Mouse (Mus musculus) CH12.LX (cell line): ENCODE results near the gene AC134908.4. TPM values are rescaled to one million over a fixed set of nuclear protein-coding genes. Genes with fewer than 3 reads are reported as not detected.

Experiments
- DNase-seq: peaks from one replicate; pipeline ENCODE4 v3.0.0-alpha.2; 2013; ENCODE audit errors: extremely low read depth
- H3K27ac ChIP-seq: 2 replicates; pipeline ENCODE4 v1.5.1; 2012; ENCODE audit warnings: low read depth, mild to moderate bottlenecking, control low read depth, moderate library complexity; ENCODE audit not compliant: insufficient read depth
- H3K27me3 ChIP-seq: replicated peaks from 2 replicates; pipeline ENCODE3; 2012; ENCODE audit warnings: inconsistent platforms
- H3K36me3 ChIP-seq, 2 experiments: replicated peaks in 1 of 2; 2 replicates each; pipeline versions ENCODE3 to v1.6.1; 2012; ENCODE audit warnings: inconsistent platforms in 1 of 2, low read length in 1 of 2, mild to moderate bottlenecking in 1 of 2, mixed read lengths in 1 of 2, moderate library complexity in 1 of 2; ENCODE audit not compliant: control insufficient read depth in 1 of 2, insufficient read depth in 1 of 2
- H3K4me1 ChIP-seq, 2 experiments: 2 replicates each; pipeline ENCODE4 v1.6.1; 2012; ENCODE audit warnings: inconsistent platforms in 1 of 2, moderate library complexity in 1 of 2; ENCODE audit not compliant: insufficient read depth in 2 of 2, control insufficient read depth in 1 of 2
- H3K4me2 ChIP-seq: 2 replicates; pipeline ENCODE4 v1.6.1; 2012; ENCODE audit warnings: low read depth, mild to moderate bottlenecking, control low read depth; ENCODE audit not compliant: poor library complexity, insufficient read depth, severe bottlenecking
- H3K4me3 ChIP-seq, 3 experiments: fragments of 150-350 bp in 1 of 3; sonication (generic) in 1 of 3; replicated peaks in 1 of 3; 2 replicates each; pipeline versions ENCODE3 to v1.5.1; 2011 to 2012; ENCODE audit warnings: low read depth in 2 of 3, low read length in 2 of 3, mild to moderate bottlenecking in 2 of 3, moderate library complexity in 2 of 3, control low read depth in 1 of 3, improper control_type of control experiment in 1 of 3, inconsistent platforms in 1 of 3, mixed read lengths in 1 of 3; ENCODE audit not compliant: poor library complexity in 1 of 3
- H3K79me2 ChIP-seq: replicated peaks from 2 replicates; pipeline ENCODE4 v1.6.1; 2012; ENCODE audit warnings: mild to moderate bottlenecking, moderate library complexity; ENCODE audit not compliant: control insufficient read depth, poor library complexity, insufficient read depth, severe bottlenecking; ENCODE audit errors: extremely low read depth
- H3K9ac ChIP-seq: 2 replicates; pipeline ENCODE4 v1.6.1; 2012; ENCODE audit warnings: low read depth, mild to moderate bottlenecking, control low read depth, moderate library complexity; ENCODE audit not compliant: insufficient read depth
- H3K9me3 ChIP-seq: replicated peaks from 2 replicates; pipeline ENCODE3; 2012; ENCODE audit warnings: low read length, inconsistent platforms, mixed read lengths
- CHD2 ChIP-seq: IDR thresholded peaks from 2 replicates; pipeline ENCODE4 v1.6.1; 2011; ENCODE audit warnings: low read length, improper control_type of control experiment
- E2F4 ChIP-seq: IDR thresholded peaks from 2 replicates; pipeline ENCODE4 v1.6.1; 2011; ENCODE audit warnings: low read depth, low read length, improper control_type of control experiment; ENCODE audit not compliant: insufficient replicate concordance
- ELF1 ChIP-seq: IDR thresholded peaks from 2 replicates; pipeline ENCODE4 v1.6.1; 2014; ENCODE audit warnings: low read depth, mild to moderate bottlenecking, inconsistent platforms, low read length, improper control_type of control experiment
- ETS1 ChIP-seq: conservative IDR thresholded peaks from 2 replicates; pipeline ENCODE4 v1.6.1; 2012; ENCODE audit warnings: low read depth, mild to moderate bottlenecking, inconsistent platforms, low read length, improper control_type of control experiment, moderate library complexity
- HCFC1 ChIP-seq: IDR thresholded peaks from 2 replicates; pipeline ENCODE4 v1.6.1; 2012; ENCODE audit warnings: low read depth, mild to moderate bottlenecking, inconsistent platforms, low read length, improper control_type of control experiment
- IRF4 ChIP-seq: IDR thresholded peaks from 2 replicates; pipeline ENCODE4 v1.6.1; 2014; ENCODE audit warnings: low read depth, mild to moderate bottlenecking, inconsistent platforms, low read length, improper control_type of control experiment
- JUN ChIP-seq: IDR thresholded peaks from 2 replicates; pipeline ENCODE4 v1.6.1; 2011; ENCODE audit warnings: low read depth, mild to moderate bottlenecking, low read length, improper control_type of control experiment, moderate library complexity; ENCODE audit not compliant: insufficient read depth
- MEF2A ChIP-seq: IDR thresholded peaks from 2 replicates; pipeline ENCODE4 v1.6.1; 2014; ENCODE audit warnings: low read depth, mild to moderate bottlenecking, inconsistent platforms, low read length, improper control_type of control experiment, borderline replicate concordance
- MXI1 ChIP-seq: IDR thresholded peaks from 2 replicates; pipeline ENCODE4 v1.6.1; 2011; ENCODE audit warnings: mild to moderate bottlenecking, low read depth, low read length, improper control_type of control experiment
- NELFE ChIP-seq: IDR thresholded peaks from 2 replicates; pipeline ENCODE4 v1.6.1; 2011; ENCODE audit warnings: low read depth, low read length, improper control_type of control experiment
- NRF1 ChIP-seq: IDR thresholded peaks from 2 replicates; pipeline ENCODE4 v1.6.1; 2014; ENCODE audit warnings: low read depth, mild to moderate bottlenecking, inconsistent platforms, low read length, improper control_type of control experiment, moderate library complexity
- POLR2A ChIP-seq: IDR thresholded peaks from 2 replicates; pipeline ENCODE4 v1.6.1; 2011; ENCODE audit warnings: low read depth, mild to moderate bottlenecking, improper control_type of control experiment, low read length
- POLR2AphosphoS2 ChIP-seq: IDR thresholded peaks from 2 replicates; pipeline ENCODE4 v1.6.1; 2011; ENCODE audit warnings: low read depth, low read length, improper control_type of control experiment
- TBP ChIP-seq: conservative IDR thresholded peaks from 2 replicates; pipeline ENCODE4 v1.6.1; 2011; ENCODE audit warnings: low read depth, low read length, improper control_type of control experiment
- USF1 ChIP-seq: IDR thresholded peaks from 2 replicates; pipeline ENCODE4 v1.6.1; 2014; ENCODE audit warnings: low read depth, mild to moderate bottlenecking, inconsistent platforms, low read length, improper control_type of control experiment
- ZC3H11A ChIP-seq: IDR thresholded peaks from 2 replicates; pipeline ENCODE4 v1.6.1; 2012; ENCODE audit warnings: low read depth, mild to moderate bottlenecking, inconsistent platforms, low read length, improper control_type of control experiment
- ZMIZ1 ChIP-seq: IDR thresholded peaks from 2 replicates; pipeline ENCODE4 v1.6.1; 2012; ENCODE audit warnings: low read depth, mild to moderate bottlenecking, inconsistent platforms, low read length, improper control_type of control experiment
- dilution Hi-C: fragments of 300-500 bp; cut with MboI; formaldehyde crosslinking; loops from 2 replicates; pipeline ENCODE4 v1.14.3; 2020; ENCODE audit warnings: low sequenced_read_pairs; ENCODE audit not compliant: extremely low pct_unique_long_range_greater_than_20kb, extremely low pct_ligation_motif_present
- in situ Hi-C: fragments of 300-500 bp; cut with MboI; formaldehyde crosslinking; loops from 3 replicates; pipeline ENCODE4 v1.14.3; 2019; ENCODE audit warnings: low sequenced_read_pairs, low pct_ligation_motif_present, low pct_unique_long_range_greater_than_20kb, mixed read lengths
- polyA plus RNA-seq: library from polyadenylated mRNA; unstranded; fragments of >175 nt; gene quantifications from 2 replicates; pipeline ENCODE4 v1.2.1, GENCODE M21; 2012; ENCODE audit warnings: low read depth; ENCODE audit not compliant: insufficient read length
- total RNA-seq, 2 experiments: library from RNA; depleted of rRNA; stranded (reverse); fragments of 300-350 nt in 1 of 2; fragments of >200 nt in 1 of 2; gene quantifications; 2 replicates each; pipeline ENCODE4 v1.2.3; 2012 to 2014

The AC134908.4 gene
- total and polyA plus RNA-seq, 3 experiments = not detected

GRCm38 (mm10) chr17:25786280-25786679 is 9.2 kb downstream of the AC134908.4 start, which contains the start of gene Ccdc78:
Ccdc78 (plus strand) TSS chr17:25786580.
- no peak for TF ChIP-seq ZC3H11A
- no peak for TF ChIP-seq E2F4
- TF ChIP-seq USF1 = no peak
- TF ChIP-seq IRF4 = no peak
- TF ChIP-seq HCFC1 = no peak
- no peak within 1 kb of the TSS; the same call in 1 of the 2 replicates for H3K9ac ChIP-seq
- peak within 1 kb of the TSS; percentile 65 to 81 (median 73) for H3K4me3 ChIP-seq
- H3K4me1 ChIP-seq = peaks cover 7 to 25% of the 10 kb centered on the region in 2 experiments
- H3K79me2 ChIP-seq = 0 out of 2 replicates have a peak, but pooled peaks cover 3% of the 10 kb centered on the region
- peak within 1 kb of the TSS; percentile 50; the same call in 1 of the 2 replicates for H3K27ac ChIP-seq
- H3K27me3 ChIP-seq = no peaks in the 10 kb centered on the region
- no peak for DNase-seq
- H3K36me3 ChIP-seq = peaks cover 48 to 76% of the 10 kb centered on the region in 2 experiments
- dilution Hi-C loops (no loop called here), in situ Hi-C loops (no loop called here)
- H3K4me2 ChIP-seq = peak within 1 kb of the TSS; percentile 52
- H3K9me3 ChIP-seq = no peaks in the 10 kb centered on the region

- Histone ChIP-seq H3K4me3 (peak within 1 kb of the TSS; percentile 65 to 81 (median 73)), H3K4me1 (peaks cover 7 to 16% of the 10 kb centered on the region in 2 experiments), H3K9ac (peak within 1 kb of the TSS; percentile 58), H3K27ac (peak within 1 kb of the TSS; percentile 50; the same call in 1 of the 2 replicates), H3K79me2 (no peaks in the 10 kb centered on the region), H3K9me3 (no peaks in the 10 kb centered on the region), H3K27me3 (no peaks in the 10 kb centered on the region)
- in situ Hi-C loops = no loop called here
- DNase-seq = peak; percentile 98
- dilution Hi-C loops = no loop called here
- TF ChIP-seq NELFE = peak; percentile 86
- TF ChIP-seq NRF1 = peak; percentile 100
- no peak for TF ChIP-seq JUN
- TF ChIP-seq MEF2A = no peak
- peak; percentile 74; the same call in 1 of the 2 replicates for TF ChIP-seq TBP
- TF ChIP-seq POLR2AphosphoS2 = peak; percentile 91
- TF ChIP-seq ELF1 = peak; percentile 31; the same call in 1 of the 2 replicates
- TF ChIP-seq MXI1 = 0 out of 2 replicates have a peak, but pooled peaks have one; percentile 17
- peak; percentile 58 for TF ChIP-seq HCFC1
- TF ChIP-seq ETS1 = no peak
- TF ChIP-seq POLR2A = peak; percentile 79
- TF ChIP-seq ZMIZ1 = no peak
- TF ChIP-seq CHD2 = 0 out of 2 replicates have a peak, but pooled peaks have one; percentile 20
- TF ChIP-seq, all 38 proteins: peak for 9
- H3K4me2 ChIP-seq = peak within 1 kb of the TSS; percentile 52
- H3K36me3 ChIP-seq = peaks cover 58 to 80% of the 10 kb centered on the region in 2 experiments
These were observed 10.1 kb downstream of the AC134908.4 start, which contains the start of gene Haghl for GRCm38 (mm10) chr17:25785281-25785745. Haghl (minus strand) TSS chr17:25785673.
